8 mouse cellular contexts compared by ENCODE assay signal in genomic region chr19:28010471-28011395, GRCm38 (mm10). TPM values are rescaled to one million over a fixed set of nuclear protein-coding genes. Genes with fewer than 3 reads are reported as not detected.
A peak's percentile ranks its signal among the peaks of the same experiment; 100 is the strongest.
DNase-seq lines count a peak whose midpoint lies in the region; ATAC-seq and TF ChIP-seq lines count a peak whose summit lies in the region.

Gene Rfx3 (minus strand): TSS chr19:28011166.

- no peaks in the 10 kb centered on the region for H3K27me3 ChIP-seq in limb, embryonic 12.5 days
- H3K27me3 ChIP-seq in midbrain, embryonic 14.5 days (ENCODE audit: control insufficient read depth, insufficient read depth, low read length): no peaks in the 10 kb centered on the region
- H3K27me3 ChIP-seq in spleen, adult 2 months (ENCODE audit: control insufficient read depth, insufficient read depth, low read length): no peaks in the 10 kb centered on the region

- peak within 1 kb of the TSS; percentile 80 for H3K4me2 ChIP-seq in limb, embryonic 12.5 days
- H3K4me2 ChIP-seq in midbrain, embryonic 14.5 days (ENCODE audit: low read length): peak within 1 kb of the TSS; percentile 75

- H3K36me3 ChIP-seq in limb, embryonic 12.5 days: no peaks in the 10 kb centered on the region
- no peaks in the 10 kb centered on the region for H3K36me3 ChIP-seq in midbrain, embryonic 14.5 days (ENCODE audit: control insufficient read depth, insufficient read depth, low read length)
- no peaks in the 10 kb centered on the region for H3K36me3 ChIP-seq in spleen, adult 2 months (ENCODE audit: control insufficient read depth, insufficient read depth, low read length)

- peak within 1 kb of the TSS; percentile 95 for H3K9ac ChIP-seq in limb, embryonic 12.5 days (replicated peaks)
- H3K9ac ChIP-seq in midbrain, embryonic 14.5 days (replicated peaks; ENCODE audit: low read length): peak within 1 kb of the TSS; percentile 97

- no peak for TF ChIP-seq CTCF in spleen, adult 2 months (IDR thresholded peaks at IDR 0.05; ENCODE audit: extremely low read depth, insufficient read depth, insufficient read length, insufficient replicate concordance)

- no peaks in the 10 kb centered on the region; the same call in 1 of the 2 replicates for H3K4me1 ChIP-seq in limb, embryonic 12.5 days (replicated peaks)
- peaks cover 18% of the 10 kb centered on the region for H3K4me1 ChIP-seq in midbrain, embryonic 14.5 days (ENCODE audit: control insufficient read depth, insufficient read depth, low read length)
- H3K4me1 ChIP-seq in spleen, adult 2 months (ENCODE audit: control insufficient read depth, insufficient read depth, insufficient read length): peaks cover 4% of the 10 kb centered on the region; the same call in 1 of the 2 replicates

- TF ChIP-seq POLR2A in spleen, adult 2 months (IDR thresholded peaks at IDR 0.05; ENCODE audit: low read depth, low read length): no peak

- H3K9me3 ChIP-seq in limb, embryonic 12.5 days: no peaks in the 10 kb centered on the region
- H3K9me3 ChIP-seq in midbrain, embryonic 14.5 days (ENCODE audit: control insufficient read depth, low read length): no peaks in the 10 kb centered on the region

- peak; percentile 85 for ATAC-seq in limb, embryonic 12.5 days (ENCODE audit: insufficient number of reproducible peaks, insufficient read depth, low FRiP score, low TSS enrichment, low read depth)
- ATAC-seq in midbrain, embryonic 14.5 days (ENCODE audit: low FRiP score, low TSS enrichment): peak; percentile 90

- H3K27ac ChIP-seq in limb, embryonic 12.5 days: peak within 1 kb of the TSS; percentile 100
- peak within 1 kb of the TSS; percentile 100 for H3K27ac ChIP-seq in midbrain, embryonic 14.5 days (replicated peaks; ENCODE audit: low read depth, low read length)
- peak within 1 kb of the TSS; percentile 100 for H3K27ac ChIP-seq in spleen, adult 2 months (ENCODE audit: insufficient read depth, low read length)

- peak; percentile 33 for DNase-seq in urinary bladder, adult 2 months (ENCODE audit: low spot score)
- no peak for DNase-seq in urinary bladder, postnatal 10 days (ENCODE audit: low spot score)
- peak; percentile 92 for DNase-seq in embryo, embryonic 11 days
- peak; percentile 41 for DNase-seq in gastrocnemius, postnatal 25 days
- DNase-seq in kidney, adult 11 months: peak; percentile 18
- DNase-seq in midbrain, embryonic 14.5 days: peak; percentile 94
- DNase-seq in spleen, adult 2 months (ENCODE audit: low read depth in 1 of 2, low spot score in 2 of 2): peak; percentile 26 to 74

- H3K4me3 ChIP-seq in limb, embryonic 12.5 days (replicated peaks): peak within 1 kb of the TSS; percentile 93
- peak within 1 kb of the TSS; percentile 93 for H3K4me3 ChIP-seq in midbrain, embryonic 14.5 days (replicated peaks; ENCODE audit: low read depth, low read length)
- peak within 1 kb of the TSS; percentile 99 for H3K4me3 ChIP-seq in spleen, adult 2 months (ENCODE audit: extremely low read depth, insufficient read depth, insufficient read length)

- WGBS in limb, embryonic 12.5 days: under 1% methylated on average over 62 of the region's 78 CpGs
- WGBS in midbrain, embryonic 14.5 days: under 1% methylated on average over 75 of the region's 78 CpGs
- 1% methylated on average over 67 of the region's 78 CpGs for WGBS in spleen, adult 2 months

RNA-seq across cellular contexts. Expression of gene Rfx3, which starts in this region (rescaled TPM):
- polyA plus RNA-seq in urinary bladder, adult 2 months (2012; rRNA removed): 1.6 and 2.0 TPM in 2 replicates
- 1 to 10 TPM; 2.5 to 3.2 TPM for total RNA-seq in gastrocnemius, postnatal 25 days (2021)
- polyA plus RNA-seq in limb, embryonic 12.5 days (2016; fragmentation: Nextera tagmentation; extraction: Ambion mirVana): 13.8 and 14.6 TPM in 2 replicates
- polyA plus RNA-seq in midbrain, embryonic 14.5 days (2014; fragmentation: Nextera tagmentation; extraction: Ambion mirVana): 30.8 and 37.8 TPM in 2 replicates
- 2.2 and 2.4 TPM in 2 replicates for polyA plus RNA-seq in spleen, adult 2 months (2012; rRNA removed)
